Mouse (Mus musculus) monocyte, adult 2 months (primary cell): ENCODE data around the gene Mroh8.

Experiments used
- DNase-seq, 2 experiments: peaks; one replicate each; pipeline ENCODE4 v3.0.0; 2022; ENCODE audit warnings: low spot score in 2 of 2, low read depth in 1 of 2

The Mroh8 gene

DNA sequence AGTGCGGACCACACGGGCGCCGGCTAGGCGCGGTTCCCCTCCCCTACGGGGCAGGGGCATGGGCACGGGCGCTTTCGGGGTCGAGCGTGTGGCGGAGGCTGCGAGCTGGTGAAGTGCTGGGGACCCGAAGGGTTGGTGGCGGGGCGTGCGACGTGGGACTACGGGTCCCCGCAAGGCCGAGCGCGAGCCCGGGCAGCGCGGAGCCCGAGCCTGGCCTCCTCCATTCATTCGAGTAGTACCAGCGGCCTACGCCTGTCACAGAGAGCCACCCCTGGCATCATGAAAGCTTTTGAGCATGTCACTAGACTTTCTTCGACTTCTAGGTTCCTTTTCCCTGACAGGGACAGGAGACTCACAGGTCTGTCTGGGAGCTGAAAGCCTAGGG lies at the start of gene Mroh8:
Mroh8 (minus strand) TSS at position 134 of the 385 bp plus-strand sequence.
- no peak for DNase-seq

- DNase-seq = no peak
Measured at GRCm38 (mm10) chr2:157328570-157328969, 49.2 kb upstream of the Mroh8 start.

GRCm38 (mm10) chr2:157328106-157328505 lies 48.8 kb upstream of the Mroh8 start:
- DNase-seq = no peak

- no peak for DNase-seq
Measured at GRCm38 (mm10) chr2:157325238-157325637, 45.9 kb upstream of the Mroh8 start.

DNA sequence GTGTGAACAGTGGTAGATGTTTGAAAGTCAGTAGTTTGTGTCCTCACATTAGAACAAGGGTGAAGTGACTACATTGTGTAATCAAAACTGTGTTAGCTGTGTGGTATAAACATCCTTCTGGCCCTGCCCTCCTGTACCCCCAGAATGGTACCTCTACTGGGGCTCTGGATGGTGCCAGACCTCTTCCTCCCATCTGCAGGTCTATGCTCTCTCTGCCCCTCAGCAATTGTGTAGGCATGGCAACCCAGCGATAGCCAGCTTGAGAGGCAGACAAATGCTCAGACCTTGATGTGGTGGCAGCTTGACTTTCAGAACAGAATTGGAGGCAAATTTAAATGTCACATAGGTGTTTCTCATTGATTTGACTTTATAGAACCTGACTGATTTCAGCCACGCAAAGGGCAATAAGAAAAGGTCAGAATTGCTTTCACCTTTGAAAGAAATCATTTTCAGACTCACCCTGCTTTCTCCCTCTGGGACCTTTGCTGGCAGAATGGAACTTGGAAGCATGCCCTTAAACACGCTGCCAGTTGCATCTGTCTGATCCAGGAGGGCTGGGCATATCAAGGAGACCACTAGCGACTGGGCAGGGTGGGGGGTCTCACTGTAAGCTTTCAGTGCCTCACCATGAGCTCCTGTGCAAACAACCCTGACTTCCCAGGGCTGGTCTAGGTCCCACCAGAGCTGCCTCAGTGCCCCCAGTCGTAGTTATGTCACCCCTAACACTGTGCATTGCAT lies 42.8 kb upstream of the Mroh8 start:
- DNase-seq = no peak

DNA sequence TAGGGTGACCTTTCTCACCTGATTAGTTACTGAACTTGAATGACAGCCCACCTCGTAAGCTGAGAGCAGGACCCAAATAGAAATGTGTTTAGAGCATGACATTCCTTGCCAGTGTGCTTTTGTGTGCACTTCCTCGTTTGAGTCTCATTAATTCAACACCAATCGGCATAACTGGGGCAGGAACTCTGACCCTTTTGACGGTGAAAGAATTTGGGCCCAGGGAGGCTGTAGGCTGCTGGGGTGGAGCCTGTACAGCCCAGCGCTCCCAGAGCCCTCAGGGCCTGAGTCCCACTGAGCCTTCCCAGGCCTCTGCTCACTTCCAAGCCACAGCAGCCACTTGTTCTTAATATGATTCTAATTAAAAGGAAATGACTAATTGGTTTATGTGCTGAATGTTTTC lies 41.5 kb upstream of the Mroh8 start:
- no peak for DNase-seq

GRCm38 (mm10) chr2:157320135-157320534 lies 40.8 kb upstream of the Mroh8 start:
- DNase-seq = no peak

- DNase-seq = no peak
Measured at GRCm38 (mm10) chr2:157317220-157317619, 37.9 kb upstream of the Mroh8 start.

DNA sequence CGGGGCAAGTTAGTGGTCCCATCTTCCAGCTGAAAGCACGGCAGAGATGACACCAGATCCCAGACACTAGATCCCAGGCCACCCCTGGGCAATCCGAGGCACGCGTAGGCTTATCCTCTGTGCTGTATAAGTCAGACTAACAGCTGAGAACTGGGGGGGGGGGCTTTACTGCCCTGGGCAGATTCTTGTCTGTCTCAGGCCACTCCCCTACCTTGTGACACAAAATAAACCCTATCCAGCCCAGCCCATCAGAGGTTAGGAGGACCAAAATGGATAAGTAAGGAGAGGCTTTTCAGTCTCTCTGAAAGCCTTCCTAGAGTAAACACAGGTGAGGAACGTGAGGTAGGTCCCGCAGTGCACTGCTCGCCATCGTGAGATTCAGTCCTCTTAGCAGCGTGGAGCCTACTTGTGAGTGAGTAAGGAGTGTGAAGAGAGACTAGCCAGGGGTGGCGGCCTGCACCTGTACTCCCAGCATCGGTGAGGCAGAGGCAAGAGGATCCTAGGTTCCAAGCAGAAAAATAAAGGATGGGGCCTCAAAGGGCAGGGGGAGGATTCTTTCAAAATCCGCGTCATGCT lies 37.1 kb upstream of the Mroh8 start:
- no peak for DNase-seq

GRCm38 (mm10) chr2:157315486-157315885 lies 36.1 kb upstream of the Mroh8 start:
- DNase-seq = no peak

GRCm38 (mm10) chr2:157314310-157314709 lies 35.0 kb upstream of the Mroh8 start:
- no peak for DNase-seq

DNA sequence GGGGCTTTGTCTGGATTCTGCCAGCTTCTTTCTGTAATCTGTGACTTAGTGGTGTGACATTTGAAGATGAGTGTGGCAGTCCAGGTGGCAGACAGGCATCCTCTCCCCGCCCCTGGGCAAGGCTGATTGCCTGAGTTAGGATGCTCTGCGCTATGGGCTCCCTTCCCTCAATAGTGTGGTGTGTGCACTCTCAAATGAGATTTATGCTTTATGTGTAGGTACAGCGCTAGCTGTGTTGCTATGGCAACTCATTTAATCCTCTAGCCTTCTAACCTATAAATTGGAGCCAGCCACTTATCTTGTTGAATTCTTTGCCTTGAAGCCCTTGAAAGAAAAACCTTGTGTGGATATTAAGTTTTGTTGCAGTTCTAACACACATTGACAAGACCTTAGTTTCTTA lies 34.4 kb upstream of the Mroh8 start:
- DNase-seq = no peak

GRCm38 (mm10) chr2:157310963-157311637 lies 31.8 kb upstream of the Mroh8 start:
- no peak for DNase-seq

DNA sequence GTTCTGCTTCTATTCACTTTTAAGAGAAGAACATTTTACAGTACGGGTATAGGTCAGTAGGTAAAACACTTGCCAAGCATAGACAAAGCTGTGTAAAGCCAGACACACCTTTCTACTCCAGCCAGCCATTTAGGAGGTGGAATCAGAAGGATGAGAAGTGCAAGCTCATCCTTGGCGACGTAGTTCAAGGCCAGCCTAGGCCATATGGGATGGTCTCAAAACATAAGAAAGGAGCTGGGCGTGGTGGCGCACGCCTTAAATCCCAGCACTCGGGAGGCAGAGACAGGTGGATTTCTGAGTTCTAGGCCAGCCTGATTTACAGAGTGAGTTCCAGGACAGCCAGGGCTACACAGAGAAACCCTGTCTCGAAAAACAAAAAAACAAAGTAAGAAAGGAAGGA lies 30.3 kb upstream of the Mroh8 start:
- DNase-seq = no peak

GRCm38 (mm10) chr2:157308273-157308917 lies 29.0 kb upstream of the Mroh8 start:
- DNase-seq = no peak

GRCm38 (mm10) chr2:157307715-157308265 lies 28.4 kb upstream of the Mroh8 start:
- no peak for DNase-seq

- no peak for DNase-seq
Measured at GRCm38 (mm10) chr2:157306091-157307032, 27.0 kb upstream of the Mroh8 start.

DNA sequence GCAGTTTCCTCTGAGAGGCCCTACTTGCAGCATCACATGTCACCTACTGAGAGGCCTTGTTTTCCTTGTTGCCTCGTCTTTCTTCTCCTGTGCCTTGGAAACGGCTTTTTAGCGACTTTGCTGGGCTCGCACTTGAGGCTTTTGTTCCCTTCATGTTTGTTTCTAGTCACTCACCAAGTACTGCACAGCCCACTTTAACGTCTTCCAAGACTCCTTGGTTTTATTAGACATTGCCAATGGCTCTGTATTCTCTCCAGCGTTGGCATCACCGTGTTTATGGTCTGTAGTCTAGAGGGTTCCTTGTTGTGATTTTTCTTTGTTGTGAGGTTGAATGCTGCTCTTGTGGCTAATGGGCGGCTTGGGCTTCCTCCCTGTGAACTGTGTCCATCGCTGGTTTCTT lies 23.7 kb upstream of the Mroh8 start:
- no peak for DNase-seq

- DNase-seq = no peak
Measured at GRCm38 (mm10) chr2:157300051-157300450, 20.7 kb upstream of the Mroh8 start.

GRCm38 (mm10) chr2:157296105-157296689 lies 16.8 kb upstream of the Mroh8 start:
- DNase-seq = no peak
